Mouse (Mus musculus) gastrocnemius, postnatal 14 days (tissue): ENCODE data around the gene Clec1b. TPM values are rescaled to one million over a fixed set of nuclear protein-coding genes. Genes with fewer than 3 reads are reported as not detected.

Experiments used
- DNase-seq: peaks from one replicate; pipeline ENCODE4 v3.0.0; 2021; ENCODE audit warnings: mixed read lengths
- intact Hi-C: fragments of 180-260 bp; cut with DNase I; formaldehyde crosslinking; loops from one replicate; pipeline ENCODE4 v1.15.1; 2025; ENCODE audit warnings: low total_unique reads
- long read RNA-seq, 2 experiments: library from polyadenylated mRNA; stranded (forward); transcript quantifications; one replicate each; pipeline ENCODE4 v2.0.0; 2021
- total RNA-seq, 2 experiments: library from RNA; stranded (reverse); gene quantifications; 2 replicates each; pipeline ENCODE4 v1.2.3; 2021

Clec1b gene
- total RNA-seq, result under 1 TPM in 1 of 2 experiments, not detected in 1; 0.35 TPM
- long read RNA-seq, experiment 1, result 0 reads
- long read RNA-seq, experiment 2, result 0 reads

DNA sequence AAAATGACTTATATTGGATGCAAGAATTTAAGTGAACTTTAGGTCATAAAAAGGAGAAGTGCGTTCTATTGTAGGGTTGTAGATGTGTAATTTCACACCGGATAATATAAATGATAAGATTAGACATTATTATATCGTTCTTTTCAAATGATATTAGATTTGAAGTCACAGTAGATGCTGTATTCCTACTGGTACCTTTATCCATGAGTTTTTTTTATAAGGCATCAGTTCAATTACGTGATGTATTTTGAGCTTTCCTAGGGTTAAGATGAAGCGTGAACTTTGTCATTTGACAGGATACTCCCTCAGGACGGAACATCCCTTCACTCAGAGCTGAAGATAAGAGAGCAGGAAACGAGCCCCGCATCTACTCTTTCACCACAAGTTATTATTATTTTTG is at the start of gene Clec1b:
Clec1b (plus strand) TSS at position 301 of the 400 bp plus-strand sequence.
- intact Hi-C loops, result loop anchor here (5.0 kb wide), 1 partner anchor 120 kb away; no protein-coding TSS in a partner anchor
- DNase-seq, result no peak

- DNase-seq, result no peak
- intact Hi-C loops, result no loop called here
Observed at GRCm38 (mm10) chr6:129349524-129350352, 47.4 kb upstream of the Clec1b start.

- DNase-seq, result no peak
- intact Hi-C loops, result no loop called here
Observed at GRCm38 (mm10) chr6:129351091-129351490, 46.0 kb upstream of the Clec1b start.

- intact Hi-C loops, result no loop called here
- DNase-seq, result no peak
Observed at GRCm38 (mm10) chr6:129355774-129356173, 41.3 kb upstream of the Clec1b start.

GRCm38 (mm10) chr6:129356430-129356829 is 40.7 kb upstream of the Clec1b start:
- intact Hi-C loops, result no loop called here
- DNase-seq, result no peak

DNA sequence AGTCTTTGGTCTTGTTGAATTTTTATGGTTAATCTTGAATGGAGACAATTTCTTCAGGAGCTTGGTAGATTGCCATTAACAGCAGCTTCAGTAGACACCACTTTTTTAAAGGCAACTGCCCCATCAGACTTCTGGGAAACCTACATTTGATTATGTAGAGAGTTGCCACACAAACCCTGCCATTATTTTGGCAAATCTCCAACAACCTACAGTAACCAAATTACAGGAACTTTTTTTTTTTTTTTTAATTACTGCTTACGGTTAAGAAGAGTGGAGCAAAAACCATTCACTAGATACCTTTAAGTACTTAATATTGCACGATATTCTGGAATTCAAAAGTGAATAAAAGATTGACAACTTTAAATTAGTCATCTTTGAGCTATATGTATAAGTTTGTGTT is 37.6 kb upstream of the Clec1b start:
- DNase-seq, result no peak
- intact Hi-C loops, result no loop called here

DNA sequence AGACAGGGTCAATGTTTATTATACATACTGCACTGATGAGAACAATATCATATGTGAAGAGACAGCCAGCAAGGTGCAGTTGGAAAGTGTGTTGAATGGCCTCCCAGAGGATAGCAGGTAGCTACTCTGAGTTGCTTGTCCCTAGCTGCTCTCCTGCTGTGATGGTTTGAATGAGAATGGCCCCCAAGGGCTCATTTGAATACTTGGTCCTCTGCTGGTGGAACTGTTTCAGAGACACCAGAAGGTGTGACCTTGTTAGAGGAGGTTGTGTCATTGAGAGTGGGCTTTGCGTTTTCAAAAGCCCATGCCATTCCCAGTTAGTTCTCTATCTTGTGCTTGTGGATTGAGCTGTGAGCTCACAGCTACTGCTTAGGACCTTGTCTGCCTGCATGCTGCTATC is 33.2 kb upstream of the Clec1b start:
- no peak for DNase-seq
- intact Hi-C loops, result loop anchor here (10.0 kb wide), 2 partner anchors 99 to 509 kb away; no protein-coding TSS in a partner anchor

- intact Hi-C loops, result loop anchor here (10.0 kb wide), 2 partner anchors 101 to 511 kb away; no protein-coding TSS in a partner anchor
- no peak for DNase-seq
Observed at GRCm38 (mm10) chr6:129365959-129366359, 31.1 kb upstream of the Clec1b start.

DNA sequence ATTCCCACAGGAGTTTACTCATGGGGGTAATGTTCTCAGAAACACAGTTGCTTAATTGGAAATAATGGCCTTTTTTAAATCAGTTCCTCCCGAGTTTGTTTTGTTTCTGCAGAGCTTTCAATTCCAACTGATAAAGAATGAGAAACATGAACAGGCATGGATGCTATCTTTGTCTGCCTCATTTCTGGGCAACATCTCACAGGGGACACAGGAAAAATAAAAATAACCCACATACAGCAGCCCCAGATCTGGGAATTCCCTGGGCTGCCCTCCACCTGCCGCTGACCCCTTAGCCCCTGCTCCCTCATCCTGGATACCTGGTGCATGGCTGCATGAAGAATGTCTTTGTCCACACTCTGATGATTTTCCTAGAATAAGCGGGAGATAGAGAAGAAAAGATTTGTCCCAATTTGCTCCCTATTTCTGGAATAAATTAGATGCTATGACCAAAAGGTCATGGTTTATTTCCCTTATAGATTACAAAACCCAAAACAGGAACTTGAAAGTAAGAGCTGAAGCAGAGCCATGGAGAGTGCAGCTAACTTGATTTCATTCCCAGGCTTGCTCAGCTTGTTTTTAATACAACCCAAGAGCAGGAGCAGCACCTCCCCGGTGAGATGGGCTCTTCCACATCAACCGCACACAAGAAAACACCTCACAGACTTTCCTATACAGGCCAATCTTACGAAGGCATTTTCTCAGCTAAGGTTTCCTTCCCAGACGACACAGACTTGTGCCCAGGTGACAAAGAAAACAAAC is 27.5 kb upstream of the Clec1b start:
- intact Hi-C loops, result loop anchor here (10.0 kb wide), 2 partner anchors 105 to 515 kb away; no protein-coding TSS in a partner anchor

GRCm38 (mm10) chr6:129374937-129375471 is 22.1 kb upstream of the Clec1b start:
- no peak for DNase-seq
- intact Hi-C loops, result no loop called here

More for the DNA sequence above, 27.5 kb upstream of the Clec1b start:
- DNase-seq, result no peak

GRCm38 (mm10) chr6:129380454-129380853 is 16.6 kb upstream of the Clec1b start:
- intact Hi-C loops, result no loop called here

DNA sequence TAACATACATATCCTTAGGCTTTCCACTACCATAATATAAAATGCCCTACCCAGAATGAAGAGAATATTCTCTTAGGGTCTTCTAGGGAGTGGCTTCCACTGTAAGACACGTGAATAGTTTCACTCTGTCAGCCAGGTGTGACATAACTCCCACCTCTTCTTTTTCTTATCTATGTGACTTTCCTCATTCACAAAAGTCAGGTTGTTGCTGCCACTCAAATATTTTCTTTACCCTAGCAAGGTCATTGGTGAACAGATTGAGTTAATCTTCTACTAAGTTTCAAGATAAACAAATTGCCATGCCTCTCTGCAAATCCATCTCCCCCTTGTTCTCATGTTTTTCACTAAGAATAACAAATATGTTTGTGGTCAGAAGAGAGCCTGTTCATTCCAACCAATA is 15.4 kb upstream of the Clec1b start:
- DNase-seq, result no peak
- intact Hi-C loops, result no loop called here

More at GRCm38 (mm10) chr6:129380454-129380853, 16.6 kb upstream of the Clec1b start:
- DNase-seq, result no peak

GRCm38 (mm10) chr6:129383466-129383865 is 13.6 kb upstream of the Clec1b start:
- DNase-seq, result no peak
- intact Hi-C loops, result no loop called here

- intact Hi-C loops, result no loop called here
Observed at GRCm38 (mm10) chr6:129385000-129385399, 12.1 kb upstream of the Clec1b start.

GRCm38 (mm10) chr6:129385774-129386173 is 11.3 kb upstream of the Clec1b start, which contains the start of gene Clec12b:
Gene Clec12b, minus strand, starts transcription at chr6:129385874.
- intact Hi-C loops, result no loop called here
- DNase-seq, result no peak

More at GRCm38 (mm10) chr6:129385000-129385399, 12.1 kb upstream of the Clec1b start:
- DNase-seq, result no peak

- no peak for DNase-seq
- intact Hi-C loops, result loop anchor here (5.0 kb wide), 1 partner anchor 84 kb away; no protein-coding TSS in a partner anchor
Observed at GRCm38 (mm10) chr6:129393087-129393720, 3.9 kb upstream of the Clec1b start.

GRCm38 (mm10) chr6:129393732-129394131 is 3.4 kb upstream of the Clec1b start:
- intact Hi-C loops, result loop anchor here (5.0 kb wide), 1 partner anchor 84 kb away; no protein-coding TSS in a partner anchor
- DNase-seq, result no peak

DNA sequence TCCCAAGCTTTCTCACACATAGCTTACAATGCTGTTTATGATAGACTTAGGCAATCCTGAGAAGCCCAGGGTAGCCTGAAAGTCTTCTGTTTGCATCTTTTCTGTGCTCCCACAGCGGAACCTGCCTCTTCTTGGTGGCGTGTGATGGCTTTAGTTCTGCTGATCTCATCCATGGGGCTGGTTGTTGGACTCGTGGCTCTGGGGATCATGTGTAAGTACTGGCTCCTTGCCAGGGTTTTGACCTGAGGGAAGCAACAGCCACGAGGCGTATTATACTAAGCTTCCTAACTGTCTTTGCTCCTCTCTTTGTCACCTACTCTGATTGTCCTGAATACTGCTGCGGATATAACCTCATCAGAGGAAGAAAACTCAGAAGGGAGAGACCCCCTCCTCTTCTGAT is 2.8 kb downstream of the Clec1b start:
- intact Hi-C loops, result loop anchor here (5.0 kb wide), 1 partner anchor 117 kb away; no protein-coding TSS in a partner anchor
- peak; percentile 14 for DNase-seq

DNA sequence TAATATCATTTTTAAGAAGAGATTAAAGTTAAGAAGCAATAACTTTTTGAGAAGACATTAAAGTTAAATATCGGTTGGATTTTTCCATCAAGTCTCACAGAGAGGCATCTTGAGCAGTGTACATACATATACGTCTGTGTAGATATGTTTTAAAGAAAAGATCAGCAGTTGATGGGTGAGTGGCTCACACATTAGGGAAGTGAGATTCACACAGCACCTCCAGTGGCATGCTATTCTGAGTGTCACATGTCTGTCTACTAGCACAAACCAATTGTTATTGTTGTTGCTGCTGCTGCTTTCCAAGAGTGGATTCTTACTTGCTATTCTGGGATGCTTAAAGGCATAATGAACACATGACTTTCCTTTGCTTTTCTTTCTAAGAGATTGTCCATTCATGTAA is 5.3 kb downstream of the Clec1b start:
- intact Hi-C loops, result no loop called here
- no peak for DNase-seq
